In the genomic region with DNA sequence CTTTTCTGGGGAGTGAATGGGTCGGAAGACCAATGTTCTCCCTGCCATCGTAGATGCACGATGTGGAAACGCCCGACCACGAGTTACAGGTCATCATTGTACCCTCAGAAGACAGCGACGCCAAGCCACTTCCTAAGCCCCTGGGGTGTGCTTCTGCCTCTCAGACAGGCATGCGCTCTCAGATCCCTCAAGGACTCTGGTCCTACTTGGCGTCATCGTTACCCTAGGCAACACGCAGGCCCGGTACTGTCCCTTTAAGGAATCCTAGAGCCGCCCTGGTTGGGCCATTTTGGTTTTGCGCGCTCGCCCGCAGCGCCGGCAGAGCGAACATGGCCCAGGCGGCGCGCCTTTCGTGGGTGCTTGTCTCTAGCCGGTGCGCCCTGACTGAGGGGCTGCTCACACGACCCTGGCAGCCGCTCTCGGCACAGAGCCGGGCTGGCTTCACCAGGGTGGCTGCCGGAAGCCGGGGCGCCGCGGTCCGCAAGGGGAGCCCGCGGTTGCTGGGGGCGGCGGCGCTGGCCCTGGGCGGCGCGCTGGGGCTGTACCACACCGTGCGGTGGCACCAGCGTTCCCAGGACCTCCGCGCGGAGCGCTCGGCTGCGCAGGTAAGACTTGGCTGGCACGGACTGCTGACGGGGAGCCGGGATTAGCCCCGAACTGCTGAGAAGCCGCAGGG, we compare ENCODE assay signal across 8 mouse cellular contexts. TPM values are rescaled to one million over a fixed set of nuclear protein-coding genes. Genes with fewer than 3 reads are reported as not detected.
DNase-seq lines count a peak whose midpoint lies in the region; ATAC-seq and TF ChIP-seq lines count a peak whose summit lies in the region.

No protein-coding gene starts in this region.

- WGBS in intestine, postnatal 0 days, result under 1% methylated on average over 59 of the region's 59 CpGs
- WGBS in midbrain, embryonic 10.5 days, result under 1% methylated on average over 59 of the region's 59 CpGs

- H3K27me3 ChIP-seq in intestine, postnatal 0 days (replicated peaks; ENCODE audit: control insufficient read depth, insufficient read depth, low read length), result no peaks in the 10 kb centered on the region
- no peaks in the 10 kb centered on the region for H3K27me3 ChIP-seq in midbrain, embryonic 10.5 days (ENCODE audit: low read depth, poor library complexity, severe bottlenecking)

- peak overlapping the region; percentile 86 for H3K4me3 ChIP-seq in intestine, postnatal 0 days (ENCODE audit: low read depth, low read length)
- peak overlapping the region; percentile 73 for H3K4me3 ChIP-seq in midbrain, embryonic 10.5 days

- TF ChIP-seq CTCF in intestine, postnatal 0 days (IDR thresholded peaks at IDR 0.05; ENCODE audit: low read depth), result no peak; the same call in 1 of the 2 replicates

- H3K9ac ChIP-seq in intestine, postnatal 0 days (ENCODE audit: low read depth, low read length), result peak overlapping the region; percentile 88

- no peaks in the 10 kb centered on the region for H3K9me3 ChIP-seq in intestine, postnatal 0 days (ENCODE audit: control insufficient read depth)
- H3K9me3 ChIP-seq in midbrain, embryonic 10.5 days (replicated peaks), result no peaks in the 10 kb centered on the region

- 0 out of 2 replicates have a peak, but pooled peaks cover 3% of the 10 kb centered on the region for H3K4me1 ChIP-seq in intestine, postnatal 0 days (replicated peaks; ENCODE audit: control insufficient read depth, insufficient read depth, low read length)
- peaks cover 29% of the 10 kb centered on the region for H3K4me1 ChIP-seq in midbrain, embryonic 10.5 days

- intact Hi-C loops in left cerebral cortex, postnatal 36 days (cut with DNase I), result loop anchor here (5.0 kb wide), 1 partner anchor 34 kb away; no protein-coding TSS in a partner anchor

- peak; percentile 93 for DNase-seq in adrenal gland, postnatal 10 days
- peak; percentile 89 for DNase-seq in embryo, embryonic 9.5 days (ENCODE audit: extremely low spot score)
- DNase-seq in left cerebral cortex, postnatal 36 days (ENCODE audit: low spot score in 2 of 2), result peak; percentile 94 to 95
- DNase-seq in midbrain, embryonic 10.5 days (ENCODE audit: low spot score), result peak; percentile 91
- peak; percentile 93 to 94 for DNase-seq in right cerebral cortex, postnatal 36 days (ENCODE audit: low spot score in 2 of 2)
- peak; percentile 85 to 88 for DNase-seq in urinary bladder, postnatal 4 days (ENCODE audit: low spot score in 2 of 2)

- peaks cover 11% of the 10 kb centered on the region for H3K36me3 ChIP-seq in intestine, postnatal 0 days (ENCODE audit: control insufficient read depth, insufficient read depth)
- H3K36me3 ChIP-seq in midbrain, embryonic 10.5 days, result peaks cover 22% of the 10 kb centered on the region

- peak; percentile 79 for ATAC-seq in granulocyte monocyte progenitor cell, adult 5-6 weeks (replicated peaks; ENCODE audit: poor library complexity, severe bottlenecking)
- ATAC-seq in intestine, postnatal 0 days, result peak; percentile 87

- H3K27ac ChIP-seq in intestine, postnatal 0 days (ENCODE audit: low read depth, low read length), result peak overlapping the region; percentile 91
- H3K27ac ChIP-seq in midbrain, embryonic 10.5 days (replicated peaks), result peak overlapping the region; percentile 85

- H3K4me2 ChIP-seq in intestine, postnatal 0 days (replicated peaks; ENCODE audit: low read depth), result peak overlapping the region; percentile 84

RNA-seq across cellular contexts. Expression of gene Ptges2, which starts 0.4 kb away (rescaled TPM):
- total RNA-seq in adrenal gland, postnatal 10 days (2021), result 10 to 100 TPM; 91.7 to 98.5 TPM
- 17.8 and 32.2 TPM in 2 replicates for total RNA-seq in granulocyte monocyte progenitor cell, adult 5-6 weeks (2014; fragmentation: Nextera tagmentation)
- 15.2 and 23.4 TPM in 2 replicates for total RNA-seq in granulocyte monocyte progenitor cell, adult 5-6 weeks (2017)
- polyA plus RNA-seq in intestine, postnatal 0 days (2015; fragmentation: Nextera tagmentation; extraction: Ambion mirVana), result 47.3 and 49.4 TPM in 2 replicates
- 10 to 100 TPM; 40.6 to 54.8 TPM for total RNA-seq in left cerebral cortex, postnatal 36 days (2021)
- polyA plus RNA-seq in midbrain, embryonic 10.5 days (2016; fragmentation: Nextera tagmentation; extraction: Ambion mirVana), result 26.2 and 28.8 TPM in 2 replicates

RNA-seq across cellular contexts. Expression of gene Lcn2, which starts 8.0 kb away (rescaled TPM):
- total RNA-seq in adrenal gland, postnatal 10 days (2021), result 10 to 100 TPM; 12.0 to 21.8 TPM
- 24.8 and 50.9 TPM in 2 replicates for total RNA-seq in granulocyte monocyte progenitor cell, adult 5-6 weeks (2014; fragmentation: Nextera tagmentation)
- total RNA-seq in granulocyte monocyte progenitor cell, adult 5-6 weeks (2017), result 51.1 and 62.2 TPM in 2 replicates
- polyA plus RNA-seq in intestine, postnatal 0 days (2015; fragmentation: Nextera tagmentation; extraction: Ambion mirVana), result 4.8 and 5.4 TPM in 2 replicates
- 1 to 10 TPM in 1 of 2 experiments, under 1 TPM in 1; 0.91 to 1.8 TPM for total RNA-seq in left cerebral cortex, postnatal 36 days (2021)
- polyA plus RNA-seq in midbrain, embryonic 10.5 days (2016; fragmentation: Nextera tagmentation; extraction: Ambion mirVana), result 0.20 TPM in 1 of 2 replicates, not detected in the other

RNA-seq across cellular contexts. Expression of gene 1110008P14Rik, which starts 14.3 kb away (rescaled TPM):
- 100 to 1,000 TPM; 143 to 149 TPM for total RNA-seq in adrenal gland, postnatal 10 days (2021)
- total RNA-seq in granulocyte monocyte progenitor cell, adult 5-6 weeks (2014; fragmentation: Nextera tagmentation), result 11.7 and 20.7 TPM in 2 replicates
- total RNA-seq in granulocyte monocyte progenitor cell, adult 5-6 weeks (2017), result 5.5 and 11.2 TPM in 2 replicates
- 95.0 and 100 TPM in 2 replicates for polyA plus RNA-seq in intestine, postnatal 0 days (2015; fragmentation: Nextera tagmentation; extraction: Ambion mirVana)
- total RNA-seq in left cerebral cortex, postnatal 36 days (2021), result 100 to 1,000 TPM; 312 to 437 TPM
- polyA plus RNA-seq in midbrain, embryonic 10.5 days (2016; fragmentation: Nextera tagmentation; extraction: Ambion mirVana), result 39.4 and 44.3 TPM in 2 replicates

RNA-seq across cellular contexts. Expression of gene Dnm1, which starts 42.9 kb away (rescaled TPM):
- total RNA-seq in adrenal gland, postnatal 10 days (2021), result 10 to 100 TPM; 15.8 to 23.8 TPM
- 0.85 TPM in 1 of 2 replicates, not detected in the other for total RNA-seq in granulocyte monocyte progenitor cell, adult 5-6 weeks (2014; fragmentation: Nextera tagmentation)
- not detected in 2 replicates for total RNA-seq in granulocyte monocyte progenitor cell, adult 5-6 weeks (2017)
- 23.5 and 30.0 TPM in 2 replicates for polyA plus RNA-seq in intestine, postnatal 0 days (2015; fragmentation: Nextera tagmentation; extraction: Ambion mirVana)
- 1,000 to 10,000 TPM; 1,215 to 1,406 TPM for total RNA-seq in left cerebral cortex, postnatal 36 days (2021)
- polyA plus RNA-seq in midbrain, embryonic 10.5 days (2016; fragmentation: Nextera tagmentation; extraction: Ambion mirVana), result 9.0 and 12.2 TPM in 2 replicates

RNA-seq across cellular contexts. Expression of gene Ciz1, which starts 44.0 kb away (rescaled TPM):
- total RNA-seq in adrenal gland, postnatal 10 days (2021), result 10 to 100 TPM; 49.0 to 63.5 TPM
- 80.5 and 92.0 TPM in 2 replicates for total RNA-seq in granulocyte monocyte progenitor cell, adult 5-6 weeks (2014; fragmentation: Nextera tagmentation)
- total RNA-seq in granulocyte monocyte progenitor cell, adult 5-6 weeks (2017), result 50.8 and 52.0 TPM in 2 replicates
- polyA plus RNA-seq in intestine, postnatal 0 days (2015; fragmentation: Nextera tagmentation; extraction: Ambion mirVana), result 20.1 and 20.7 TPM in 2 replicates
- 10 to 100 TPM; 60.4 to 97.8 TPM for total RNA-seq in left cerebral cortex, postnatal 36 days (2021)
- polyA plus RNA-seq in midbrain, embryonic 10.5 days (2016; fragmentation: Nextera tagmentation; extraction: Ambion mirVana), result 60.5 and 69.8 TPM in 2 replicates

Comparison
In these comparisons a context has a peak if more than half of its experiments do, and no peak if none do; other contexts are left out.
1. Peak in every context shown above with its lines: DNase-seq, ATAC-seq, H3K4me3 ChIP-seq and H3K27ac ChIP-seq.
2. RNA of gene Lcn2, which starts 8.0 kb away (total RNA-seq): 24.8 to 62.2 TPM in granulocyte monocyte progenitor cell, adult 5-6 weeks and 12.0 to 21.8 TPM in adrenal gland, postnatal 10 days; 0.91 to 1.8 TPM in left cerebral cortex, postnatal 36 days; every median in the first group is over 4 times any median in the second.
3. RNA of gene 1110008P14Rik, which starts 14.3 kb away (total RNA-seq): 312 to 437 TPM in left cerebral cortex, postnatal 36 days and 143 to 149 TPM in adrenal gland, postnatal 10 days; 5.5 to 20.7 TPM in granulocyte monocyte progenitor cell, adult 5-6 weeks; every median in the first group is over 4 times any median in the second.